Mouse (Mus musculus) embryo, embryonic 11.5 days (tissue): ENCODE measurements at regions not wholly inside any gene's neighbourhood (a gene's known extent, or its start where the extent isn't known, plus 50 kb on each side); places are given as distances from the start of the nearest gene placed in this dataset.
A peak's percentile ranks its signal among the peaks of the same experiment; 100 is the strongest.

Experiments used
- DNase-seq: peaks from one replicate; pipeline ENCODE4 v3.0.0-alpha.2; 2012; ENCODE audit warnings: low read depth, low spot score

DNA sequence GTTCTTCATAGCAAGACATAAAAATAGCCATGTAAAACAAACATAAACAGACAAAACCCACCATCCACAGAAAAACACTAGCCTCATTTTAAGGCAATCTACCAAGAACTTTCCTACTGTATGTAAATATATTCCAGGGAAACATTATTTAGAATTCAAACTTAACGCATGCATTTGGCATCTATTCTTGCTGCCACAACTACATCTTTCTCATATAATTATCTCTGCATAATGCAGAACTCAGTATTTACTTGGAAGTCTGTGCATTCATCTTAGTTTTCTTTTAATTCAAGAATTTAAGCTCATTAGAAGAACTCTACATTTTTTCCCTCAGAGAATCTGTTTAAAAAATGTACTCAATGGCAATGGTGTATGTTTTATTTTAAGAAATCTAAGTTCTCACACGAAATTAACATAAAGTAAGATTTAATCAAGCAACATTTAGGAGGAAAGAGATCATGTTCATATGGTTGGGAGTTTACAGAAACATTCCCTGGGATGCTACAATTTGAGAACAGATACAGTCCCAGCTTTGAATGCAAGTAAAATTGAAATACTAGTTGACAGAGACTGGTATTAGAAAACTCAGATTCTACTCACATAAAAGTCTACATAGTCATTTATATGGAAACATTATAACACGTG is 1114.7 kb downstream of the Sorcs1 start:
- no peak for DNase-seq

DNA sequence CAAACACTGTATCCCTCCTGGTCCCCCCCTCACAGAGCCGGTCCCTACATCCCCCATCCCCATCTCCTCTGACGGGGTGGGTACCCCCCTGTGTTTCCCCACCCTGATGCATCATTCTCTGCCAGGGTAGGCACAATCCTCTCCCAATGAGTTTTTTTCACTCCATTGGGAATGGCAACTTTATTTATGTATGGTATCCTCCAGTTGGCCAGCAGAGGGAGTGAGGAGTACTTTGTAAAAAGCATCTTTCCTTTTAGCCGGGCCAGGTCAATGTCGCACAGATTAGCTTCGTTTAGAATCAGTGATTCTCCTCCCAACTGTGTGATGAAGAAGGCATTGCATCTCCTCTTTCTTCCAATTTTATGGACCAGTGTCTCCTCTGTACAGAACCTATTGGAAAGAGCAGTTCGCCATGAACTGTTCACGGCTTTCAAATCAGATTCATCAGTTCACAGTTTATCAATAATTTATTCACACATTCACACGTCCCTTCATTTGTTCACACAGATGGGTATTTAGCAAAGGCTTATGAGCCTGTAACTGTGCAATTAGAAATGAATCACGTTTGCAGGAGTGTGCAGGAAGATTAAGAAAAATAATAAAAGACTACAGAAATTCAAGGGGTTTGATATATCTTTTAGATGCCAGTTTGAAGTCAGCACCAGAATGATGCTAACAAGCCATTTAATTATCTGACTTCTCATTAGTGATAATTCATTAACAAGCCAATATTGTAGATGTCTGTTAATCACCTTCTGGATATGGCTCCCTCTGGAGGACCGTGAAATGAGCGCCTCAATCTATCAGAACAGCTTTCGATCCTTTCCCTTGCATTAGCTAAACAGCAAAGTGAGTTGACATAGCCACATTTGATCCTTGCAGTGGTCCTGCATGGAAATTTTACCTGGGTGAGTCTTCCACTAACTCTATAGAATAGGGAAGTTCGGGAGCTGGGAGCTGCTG is 1138.7 kb downstream of the Sorcs1 start:
- peak; percentile 11 for DNase-seq
